ENCODE assay signal across 8 mouse cellular contexts in the genomic region with DNA sequence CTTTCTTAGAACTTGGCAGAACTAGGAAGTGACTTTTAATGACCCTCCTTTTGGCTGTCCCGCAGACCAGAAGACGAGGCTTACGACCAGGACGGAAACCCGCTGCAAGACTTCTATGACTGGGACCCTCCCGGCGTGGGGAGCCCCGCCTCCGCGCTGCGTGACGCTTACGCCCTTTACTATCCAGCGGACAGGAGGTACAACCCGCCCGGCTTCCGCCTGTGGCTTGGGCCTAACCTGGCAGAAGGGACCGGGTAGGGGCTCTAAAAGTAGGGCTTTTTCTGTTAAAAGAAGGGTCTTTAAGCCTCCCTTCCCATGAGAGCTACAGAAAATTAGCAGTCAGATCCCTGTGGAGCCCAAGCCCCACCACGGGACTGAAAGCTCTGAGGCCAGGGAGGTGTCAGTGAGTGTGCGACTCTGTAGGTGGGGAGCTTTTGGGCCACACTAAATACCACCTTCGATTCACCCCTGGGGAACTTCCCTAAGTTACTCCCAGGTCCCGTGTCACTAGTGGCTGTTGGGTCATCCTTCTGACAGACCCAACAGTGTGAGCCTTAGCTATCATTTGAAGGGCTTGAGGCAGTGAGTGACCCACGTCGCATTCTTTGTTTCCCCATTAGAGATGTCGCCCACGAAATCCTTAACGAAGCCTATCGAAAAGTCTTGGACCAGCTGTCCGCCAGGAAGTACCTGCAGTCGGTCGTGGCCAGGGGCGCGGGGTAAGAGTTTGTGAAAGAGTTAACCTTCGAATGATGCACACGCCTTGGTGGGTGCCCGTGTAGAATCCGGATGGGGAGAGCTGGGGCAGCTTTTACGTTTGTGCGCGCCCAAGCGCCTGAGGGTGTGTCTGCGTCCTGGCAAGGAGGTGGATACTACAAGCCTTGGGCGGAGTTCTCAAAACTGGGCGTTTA. TPM values are rescaled to one million over a fixed set of nuclear protein-coding genes. Genes with fewer than 3 reads are reported as not detected.
A peak's percentile ranks its signal among the peaks of the same experiment; 100 is the strongest.
DNase-seq lines count a peak whose midpoint lies in the region; ATAC-seq and TF ChIP-seq lines count a peak whose summit lies in the region.

No protein-coding gene starts in this region.

- no peak for TF ChIP-seq POLR2A in ES-Bruce4 (IDR thresholded peaks at IDR 0.05; ENCODE audit: insufficient read depth, low read length)

- H3K4me1 ChIP-seq in ES-Bruce4 (ENCODE audit: control insufficient read depth, insufficient read depth, low read length), result peaks cover 3% of the 10 kb centered on the region
- H3K4me1 ChIP-seq in forebrain, embryonic 13.5 days, result peaks cover 47% of the 10 kb centered on the region
- peaks cover 9% of the 10 kb centered on the region; the same call in 1 of the 2 replicates for H3K4me1 ChIP-seq in limb, embryonic 11.5 days (ENCODE audit: control insufficient read depth, insufficient read depth, low read length)

- TF ChIP-seq EP300 in ES-Bruce4 (IDR thresholded peaks at IDR 0.05; ENCODE audit: insufficient read depth, low read depth, low read length), result no peak

- no peaks in the 10 kb centered on the region for H3K36me3 ChIP-seq in ES-Bruce4 (ENCODE audit: control insufficient read depth, insufficient read depth, low read length, poor library complexity, severe bottlenecking)
- H3K36me3 ChIP-seq in forebrain, embryonic 13.5 days (ENCODE audit: poor library complexity, severe bottlenecking), result no peaks in the 10 kb centered on the region
- no peaks in the 10 kb centered on the region for H3K36me3 ChIP-seq in limb, embryonic 11.5 days (ENCODE audit: control insufficient read depth, insufficient read depth, low read length)

- peak; percentile 17 to 18 for DNase-seq in cerebellum, postnatal 25 days
- DNase-seq in cerebellum, adult 18-20 months, result no peak
- DNase-seq in limb, embryonic 11.5 days (ENCODE audit: low spot score), result peak; percentile 74
- peak; percentile 31 to 38 for DNase-seq in right cerebral cortex, adult 2 months (ENCODE audit: low spot score in 2 of 2)
- DNase-seq in spleen, adult 12 weeks (ENCODE audit: low spot score), result no peak

- no peaks in the 10 kb centered on the region for H3K9me3 ChIP-seq in ES-Bruce4 (replicated peaks; ENCODE audit: control insufficient read depth, insufficient read depth, low read length, poor library complexity, severe bottlenecking)
- H3K9me3 ChIP-seq in forebrain, embryonic 13.5 days (replicated peaks), result no peaks in the 10 kb centered on the region
- no peaks in the 10 kb centered on the region for H3K9me3 ChIP-seq in limb, embryonic 11.5 days (ENCODE audit: control insufficient read depth, low read length)

- no peak overlapping the region for H3K27ac ChIP-seq in ES-Bruce4 (ENCODE audit: insufficient read depth, low read length)
- H3K27ac ChIP-seq in forebrain, embryonic 13.5 days, result peak overlapping the region; percentile 63; the same call in 1 of the 2 replicates
- no peak overlapping the region for H3K27ac ChIP-seq in limb, embryonic 11.5 days (replicated peaks; ENCODE audit: low read depth, low read length)

- no peak for TF ChIP-seq CTCF in ES-Bruce4 (IDR thresholded peaks at IDR 0.05; ENCODE audit: low read depth, low read length)

- ATAC-seq in forebrain, embryonic 13.5 days, result peak; percentile 60
- ATAC-seq in limb, embryonic 11.5 days (ENCODE audit: insufficient number of reproducible peaks, low FRiP score, low TSS enrichment, low read depth), result 0 out of 2 replicates have a peak, but pooled peaks have one; percentile 59
- ATAC-seq in megakaryocyte-erythroid progenitor cell, adult 5-6 weeks (replicated peaks; ENCODE audit: low FRiP score, low TSS enrichment, poor library complexity, severe bottlenecking), result no peak

- H3K9ac ChIP-seq in ES-Bruce4 (ENCODE audit: low read depth, poor library complexity, severe bottlenecking), result 0 out of 2 replicates have a peak overlapping the region, but pooled peaks have one; percentile 13
- peak overlapping the region; percentile 38 for H3K9ac ChIP-seq in forebrain, embryonic 13.5 days
- H3K9ac ChIP-seq in limb, embryonic 11.5 days (ENCODE audit: low read length), result no peak overlapping the region

- H3K4me2 ChIP-seq in forebrain, embryonic 13.5 days, result peak overlapping the region; percentile 73
- H3K4me2 ChIP-seq in limb, embryonic 11.5 days (ENCODE audit: low read depth, severe bottlenecking), result peak overlapping the region; percentile 40

- H3K4me3 ChIP-seq in ES-Bruce4 (ENCODE audit: low read depth, low read length), result peak overlapping the region; percentile 42
- H3K4me3 ChIP-seq in forebrain, embryonic 13.5 days, result peak overlapping the region; percentile 45
- peak overlapping the region; percentile 21 for H3K4me3 ChIP-seq in limb, embryonic 11.5 days (ENCODE audit: low read depth, low read length)

- H3K27me3 ChIP-seq in ES-Bruce4 (ENCODE audit: control insufficient read depth, insufficient read depth, low read length, poor library complexity, severe bottlenecking), result peaks cover 12% of the 10 kb centered on the region
- peaks cover 75% of the 10 kb centered on the region for H3K27me3 ChIP-seq in forebrain, embryonic 13.5 days
- peaks cover 62% of the 10 kb centered on the region for H3K27me3 ChIP-seq in limb, embryonic 11.5 days (ENCODE audit: control insufficient read depth, insufficient read depth, low read length)

- WGBS in forebrain, embryonic 13.5 days, result under 1% methylated on average over 44 of the region's 44 CpGs
- under 1% methylated on average over 44 of the region's 44 CpGs for WGBS in limb, embryonic 11.5 days

RNA-seq across cellular contexts. Expression of a gene that starts 3.6 kb away (rescaled TPM):
- polyA plus RNA-seq in ES-Bruce4 (2011; ENCODE audit: insufficient read depth, insufficient read length, low read depth, missing spikeins), result 0.78 TPM in 1 of 2 replicates, not detected in the other
- 8.8 TPM in 2 replicates for polyA plus RNA-seq in forebrain, embryonic 13.5 days (2015; fragmentation: Nextera tagmentation; extraction: Ambion mirVana)
- 0.09 and 0.44 TPM in 2 replicates for polyA plus RNA-seq in limb, embryonic 11.5 days (2014; fragmentation: Nextera tagmentation; extraction: Ambion mirVana)
- not detected in 2 replicates for total RNA-seq in megakaryocyte-erythroid progenitor cell, adult 5-6 weeks (2014; fragmentation: Nextera tagmentation)
- total RNA-seq in megakaryocyte-erythroid progenitor cell, adult 5-6 weeks (2017), result not detected in 2 replicates

Comparison
In these comparisons a context has a peak if more than half of its experiments do, and no peak if none do; other contexts are left out.
1. DNase-seq: peak in cerebellum, postnatal 25 days (2 of 2), limb, embryonic 11.5 days (single experiment) and right cerebral cortex, adult 2 months (2 of 2); none in cerebellum, adult 18-20 months (0 of 2) and spleen, adult 12 weeks (single experiment).
2. Peak in every context shown above with its lines, with median percentiles within 50 percentile points of each other: H3K4me3 ChIP-seq.